Mouse (Mus musculus): ENCODE measurements around the gene Tacc2.

Gene Tacc2

GRCm38 (mm10) chr7:130606958-130607357 lies 29.7 kb downstream of the Tacc2 start:
- in situ Hi-C loops (cut with MboI, MseI), result no loop called here

- in situ Hi-C loops (cut with MboI, MseI), result loop anchor here (10.0 kb wide), 1 partner anchor 1479 kb away; no protein-coding TSS in a partner anchor
Observed at GRCm38 (mm10) chr7:130613973-130614372, 36.7 kb downstream of the Tacc2 start.

DNA sequence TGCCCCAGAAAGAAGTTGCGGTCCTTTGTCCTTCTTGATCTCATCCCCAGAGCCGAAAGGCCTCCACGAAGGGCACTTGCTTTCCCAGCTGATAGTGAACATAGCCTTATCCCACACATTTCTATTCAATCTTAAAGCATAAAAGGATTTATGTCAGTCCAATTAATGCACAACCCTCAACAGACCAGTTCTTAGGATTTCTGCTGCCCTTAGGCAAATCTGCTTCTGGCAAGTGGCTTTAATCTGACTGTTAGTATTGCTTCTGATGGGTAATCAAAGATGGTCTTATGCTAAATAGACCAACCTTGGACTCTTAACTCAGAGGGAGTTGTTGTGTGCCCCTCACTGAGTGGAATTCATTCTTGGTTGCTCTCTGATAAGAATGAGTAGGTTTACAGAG lies 40.4 kb downstream of the Tacc2 start:
- in situ Hi-C loops (cut with MboI, MseI), result loop anchor here (10.0 kb wide), 1 partner anchor 1483 kb away; no protein-coding TSS in a partner anchor

- in situ Hi-C loops (cut with MboI, MseI), result no loop called here
Observed at GRCm38 (mm10) chr7:130621068-130621467, 43.8 kb downstream of the Tacc2 start.

DNA sequence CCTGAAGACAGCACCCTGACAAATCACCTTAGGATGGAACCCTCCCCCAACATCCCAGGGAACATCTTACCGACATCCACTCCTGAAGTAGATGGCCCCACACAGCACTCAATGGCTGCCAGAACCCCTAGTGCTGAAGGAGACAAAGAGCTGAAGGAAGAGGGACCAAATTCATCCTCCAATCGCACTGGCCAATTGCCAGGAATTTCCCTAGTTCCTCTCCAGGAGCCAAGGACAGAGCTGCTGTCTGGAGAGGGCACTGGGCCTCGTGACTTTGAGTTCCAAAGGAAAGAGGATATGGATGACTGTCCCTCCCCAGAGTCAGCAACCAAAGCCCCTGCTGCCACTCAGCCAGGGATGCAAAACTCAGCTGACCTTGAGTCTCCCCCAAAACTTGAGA lies 44.7 kb downstream of the Tacc2 start:
- in situ Hi-C loops (cut with MboI, MseI), result no loop called here

- in situ Hi-C loops (cut with MboI, MseI), result no loop called here
Observed at GRCm38 (mm10) chr7:130622359-130622758, 45.1 kb downstream of the Tacc2 start.

DNA sequence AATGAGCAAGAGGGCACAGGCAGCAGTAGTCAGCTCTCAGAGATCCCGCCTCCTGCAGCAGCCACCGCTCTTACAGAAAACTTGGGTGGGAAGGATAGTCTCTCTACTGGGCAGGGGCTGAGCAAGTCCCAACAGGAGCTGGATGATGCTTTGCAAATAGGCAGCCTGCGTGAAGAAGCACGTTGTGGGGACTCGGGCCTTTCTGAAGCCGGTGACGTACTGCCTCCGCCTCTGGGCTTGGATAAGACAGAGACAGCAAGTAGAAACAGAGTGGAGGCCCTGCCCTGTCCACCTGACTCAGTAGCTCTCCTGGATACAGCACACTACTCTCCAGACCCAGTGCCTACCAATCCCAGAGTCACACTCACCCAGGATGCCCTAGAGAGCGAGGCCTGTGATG lies 47.1 kb downstream of the Tacc2 start:
- in situ Hi-C loops (cut with MboI, MseI), result no loop called here

DNA sequence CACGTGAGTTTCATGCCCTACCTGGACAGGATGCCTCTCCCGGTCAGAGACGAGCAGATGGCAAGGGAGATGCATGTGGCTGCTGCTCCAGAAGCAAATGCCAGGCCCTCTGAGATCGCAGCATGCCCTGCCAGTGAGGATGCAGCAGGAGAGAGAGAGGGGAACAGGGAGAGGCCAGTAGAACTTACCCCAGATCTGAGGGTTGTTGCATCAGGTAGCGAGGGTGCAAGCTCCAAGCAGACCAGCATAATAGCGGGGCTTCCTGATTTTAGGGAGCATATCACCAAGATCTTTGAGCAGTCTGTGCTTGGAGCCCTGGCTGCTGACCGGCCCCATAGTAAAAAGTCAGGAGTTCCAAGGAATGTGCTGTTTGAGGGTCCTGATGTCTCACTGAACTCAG lies 48.1 kb downstream of the Tacc2 start:
- in situ Hi-C loops (cut with MboI, MseI), result no loop called here

- in situ Hi-C loops (cut with MboI, MseI), result no loop called here
Observed at GRCm38 (mm10) chr7:130628601-130629000, 51.4 kb downstream of the Tacc2 start.

GRCm38 (mm10) chr7:130629999-130630398 lies 52.8 kb downstream of the Tacc2 start:
- in situ Hi-C loops (cut with MboI, MseI), result no loop called here

GRCm38 (mm10) chr7:130630956-130631355 lies 53.7 kb downstream of the Tacc2 start:
- in situ Hi-C loops (cut with MboI, MseI), result no loop called here

DNA sequence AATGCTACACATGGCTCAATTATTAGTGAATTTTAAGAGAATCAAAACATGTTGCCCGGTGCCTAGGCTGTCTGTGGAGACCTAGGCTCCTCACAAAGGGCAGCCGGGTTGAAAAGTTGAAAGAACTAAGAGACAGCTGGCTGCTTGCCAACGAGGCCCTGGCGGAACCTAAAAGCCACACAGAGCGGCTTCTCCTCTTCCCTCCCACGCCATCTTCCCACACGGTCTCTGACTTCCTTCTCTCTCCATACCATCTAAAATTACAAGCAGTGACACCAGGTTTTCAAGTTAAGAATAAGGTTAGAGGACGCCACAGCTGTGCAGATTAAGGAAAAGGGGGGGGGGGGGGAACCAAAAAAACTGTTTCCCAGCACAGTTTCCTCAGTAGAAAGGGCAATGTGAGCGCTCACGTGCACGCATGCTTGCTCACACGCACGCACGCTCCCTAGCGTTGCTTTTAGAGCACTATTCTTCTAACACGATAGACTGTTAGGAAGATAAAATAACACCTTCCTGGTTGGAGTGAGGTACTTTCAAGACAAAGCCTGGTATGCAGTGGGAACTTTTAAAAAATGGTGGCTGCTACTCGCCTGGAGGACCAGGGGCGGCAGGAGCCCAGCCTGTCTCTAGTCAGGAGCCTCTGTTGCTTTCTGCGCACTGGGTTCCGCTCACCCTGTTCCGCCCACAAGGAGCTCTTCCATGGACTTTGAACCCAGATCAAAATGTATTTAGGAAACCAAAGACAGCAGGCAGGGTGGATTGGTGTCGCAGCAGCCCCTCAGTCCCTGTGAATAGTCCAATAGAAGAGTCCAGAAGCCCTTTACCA lies 54.5 kb downstream of the Tacc2 start:
- in situ Hi-C loops (cut with MboI, MseI), result no loop called here

DNA sequence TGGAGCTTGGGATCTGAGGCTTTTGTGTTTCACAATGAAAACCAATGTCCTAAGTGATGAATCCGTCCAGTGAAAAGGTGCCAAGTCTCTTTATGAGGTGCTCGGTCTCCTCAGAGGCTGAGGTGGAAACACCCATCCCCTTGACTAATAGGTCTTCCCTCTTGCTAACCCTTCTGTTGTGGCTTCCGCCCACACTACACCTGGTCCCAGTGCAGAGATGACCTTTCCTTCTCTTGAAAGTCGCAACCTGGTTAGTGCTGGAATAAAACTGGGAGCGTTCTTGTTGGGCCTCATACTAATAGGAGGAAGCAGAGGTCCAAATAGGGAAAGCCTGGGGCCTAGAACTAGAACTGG lies 55.1 kb downstream of the Tacc2 start:
- in situ Hi-C loops (cut with MboI, MseI), result no loop called here

DNA sequence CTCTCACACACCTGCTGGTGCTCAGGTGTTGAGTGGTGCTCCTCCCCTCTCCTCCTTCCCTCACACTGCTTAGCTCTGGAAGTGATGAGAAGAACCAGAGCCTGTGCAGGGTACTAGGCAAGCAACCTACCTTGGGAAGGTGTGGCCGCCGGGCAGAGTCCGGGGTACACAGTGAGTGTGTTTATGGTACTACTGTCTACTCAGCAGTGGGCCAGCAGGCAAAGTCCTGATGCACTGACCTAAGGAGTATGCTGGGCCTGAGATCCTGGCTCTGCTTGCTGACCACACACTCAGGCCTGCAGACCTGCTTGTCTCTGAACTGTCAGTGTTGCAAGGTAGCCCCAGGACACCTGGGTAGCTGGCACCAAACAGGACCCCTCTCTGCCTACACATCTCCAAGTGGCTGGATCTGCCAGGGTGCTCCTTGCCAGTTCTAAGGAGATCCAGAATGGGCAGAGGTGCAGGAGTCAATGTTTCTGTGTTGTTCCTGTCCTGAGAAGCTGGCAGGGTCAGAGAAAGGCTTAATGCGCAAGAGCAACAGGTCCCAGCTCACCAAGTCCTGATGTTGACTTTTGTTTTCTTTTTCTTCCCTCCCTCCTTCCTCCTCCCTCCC lies 57.1 kb downstream of the Tacc2 start:
- in situ Hi-C loops (cut with MboI, MseI), result no loop called here

DNA sequence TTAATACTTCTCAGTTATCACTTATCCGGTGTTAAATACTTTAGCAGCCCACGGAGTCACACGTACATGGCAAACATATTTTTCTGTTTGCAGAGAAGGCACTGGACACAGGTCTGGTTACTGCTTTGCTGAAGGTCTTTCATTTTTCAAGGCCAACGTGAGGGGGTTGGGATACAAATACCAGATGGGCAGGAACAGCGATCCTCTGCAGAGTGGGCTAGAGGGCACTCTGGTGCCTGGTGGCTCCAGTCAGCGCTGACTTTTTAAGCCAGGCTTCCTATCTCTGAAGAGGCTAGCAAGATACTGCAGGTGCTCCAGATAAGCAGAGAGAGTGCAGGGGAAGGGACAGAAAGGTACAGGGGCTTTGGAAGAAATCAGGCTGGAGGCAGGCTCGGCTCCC lies 58.0 kb downstream of the Tacc2 start:
- in situ Hi-C loops (cut with MboI, MseI), result no loop called here

GRCm38 (mm10) chr7:130636274-130636673 lies 59.0 kb downstream of the Tacc2 start:
- in situ Hi-C loops (cut with MboI, MseI), result no loop called here

DNA sequence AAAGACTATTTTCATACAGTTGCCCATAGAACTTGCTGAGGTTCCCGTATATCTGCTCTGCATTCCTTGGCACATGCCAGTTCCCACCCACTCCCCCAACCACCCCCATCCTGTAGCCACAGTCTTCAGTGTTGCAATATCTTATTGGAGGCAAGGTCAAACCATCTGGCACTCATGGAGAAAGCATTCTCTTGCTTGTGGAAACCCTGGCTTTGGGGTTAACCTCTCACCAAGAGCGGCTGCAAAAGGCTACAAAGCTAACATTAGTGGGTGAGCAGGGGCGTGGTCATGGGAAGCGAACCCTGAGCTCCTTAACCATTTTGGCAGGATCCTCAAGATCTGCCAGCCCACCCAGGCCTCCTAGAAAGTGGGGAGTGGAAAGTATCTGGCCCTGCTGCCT lies 59.7 kb downstream of the Tacc2 start:
- in situ Hi-C loops (cut with MboI, MseI), result no loop called here

DNA sequence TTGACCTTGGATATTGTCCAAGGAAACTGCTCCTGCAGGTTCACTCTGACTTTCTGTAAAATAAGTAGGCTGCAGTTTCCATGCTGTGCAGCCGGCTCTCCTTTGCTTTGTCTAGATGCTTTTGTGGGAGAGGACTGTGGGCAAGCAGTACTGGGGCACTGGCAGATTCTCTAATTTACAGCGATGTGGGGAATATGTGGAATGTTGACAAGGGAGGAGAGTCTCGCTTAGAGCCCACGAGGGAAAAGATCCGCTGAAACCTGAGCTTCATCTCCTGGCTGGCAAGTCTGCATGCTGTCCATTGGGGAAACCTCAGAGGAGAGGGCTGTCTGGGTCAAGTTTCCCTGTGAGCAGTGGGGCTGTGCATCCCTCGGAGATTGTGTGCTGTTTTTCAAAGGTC lies 60.6 kb downstream of the Tacc2 start:
- in situ Hi-C loops (cut with MboI, MseI), result no loop called here

GRCm38 (mm10) chr7:130640681-130641080 lies 63.4 kb downstream of the Tacc2 start:
- in situ Hi-C loops (cut with MboI, MseI), result no loop called here

DNA sequence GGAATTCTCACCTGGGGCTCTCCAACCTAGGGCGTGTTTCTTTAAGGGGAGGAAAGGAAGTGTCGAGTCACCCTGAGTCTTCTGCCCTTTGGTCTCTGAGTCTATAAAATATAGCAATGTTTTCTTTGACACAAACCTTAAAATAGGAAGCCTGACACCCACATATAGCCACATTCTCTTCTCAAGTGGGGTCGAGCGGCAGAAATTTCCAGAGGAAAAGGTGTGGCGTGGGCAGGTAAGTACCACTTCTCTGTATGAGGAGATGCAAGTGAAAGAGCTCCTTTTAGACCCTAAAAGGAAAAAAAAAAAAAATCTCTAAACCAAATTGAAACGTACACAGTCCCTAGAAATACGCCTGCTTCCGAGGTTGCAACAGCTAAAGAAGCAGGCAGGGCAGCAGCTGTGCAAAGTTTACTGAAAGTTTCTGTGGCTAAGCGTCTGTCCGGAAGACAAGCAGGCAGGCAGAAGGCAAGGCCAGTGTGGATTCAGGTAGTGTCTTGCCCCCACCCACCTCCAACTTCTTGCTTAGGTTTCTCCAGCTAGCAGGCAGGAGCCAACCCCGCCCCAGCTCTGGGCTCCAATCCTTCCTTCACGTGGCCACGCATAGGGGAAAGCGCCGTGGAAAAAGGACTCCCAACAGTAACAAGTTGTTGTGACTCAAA lies 68.2 kb downstream of the Tacc2 start:
- in situ Hi-C loops (cut with MboI, MseI), result no loop called here

GRCm38 (mm10) chr7:130645994-130646761 lies 68.9 kb downstream of the Tacc2 start:
- in situ Hi-C loops (cut with MboI, MseI), result no loop called here

DNA sequence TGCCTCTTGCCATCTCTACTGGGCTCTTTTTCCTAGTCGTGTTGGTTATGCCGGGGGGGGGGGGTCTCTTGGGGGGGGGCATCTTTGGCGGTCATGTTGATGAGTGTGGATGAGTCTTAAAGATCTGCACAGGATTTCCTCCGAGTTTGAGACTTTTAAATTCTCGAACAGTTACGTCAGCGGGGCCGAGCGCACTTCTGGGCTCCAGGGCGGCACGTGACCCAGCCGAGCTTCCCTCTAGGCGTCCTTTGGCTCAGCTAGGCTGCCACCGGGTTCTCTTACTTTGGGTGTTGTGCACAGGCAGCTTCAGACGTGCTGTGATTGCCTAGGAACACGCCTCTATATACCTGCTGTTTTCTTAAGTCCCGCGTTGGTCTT lies 69.5 kb downstream of the Tacc2 start:
- in situ Hi-C loops (cut with MboI, MseI), result no loop called here

Measured in T-helper 1 cell (primary cell).